Mouse (Mus musculus): ENCODE results near the gene Unk.

DNA sequence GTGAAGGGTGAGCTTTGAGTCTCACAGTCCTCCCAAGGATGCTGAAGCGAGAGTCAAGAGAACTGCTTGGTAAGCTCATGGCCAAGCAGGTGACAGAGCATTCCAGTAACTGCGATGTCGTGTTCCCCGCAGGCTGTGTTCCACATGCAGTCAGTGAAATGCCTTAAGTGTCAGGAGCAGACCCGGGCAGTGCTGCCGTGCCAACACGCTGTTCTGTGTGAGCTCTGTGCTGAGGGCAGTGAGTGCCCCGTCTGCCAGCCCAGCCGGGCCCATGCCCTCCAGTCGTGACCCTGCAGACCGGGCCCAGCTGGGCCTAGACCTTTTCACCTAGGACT, 29.5 kb downstream of the Unk start:
- no peak for TF ChIP-seq CTCF (IDR thresholded peaks at IDR 0.05; ENCODE audit: low read depth, low read length)
- TF ChIP-seq EP300 (IDR thresholded peaks at IDR 0.05; ENCODE audit: insufficient read depth, low read depth, low read length), result no peak
